Mouse (Mus musculus): ENCODE measurements around the gene Copa. TPM values are rescaled to one million over a fixed set of nuclear protein-coding genes. Genes with fewer than 3 reads are reported as not detected.

Gene Copa
- total and polyA plus RNA-seq, 3 experiments = 50.6 to 320 (median 166) TPM

DNA sequence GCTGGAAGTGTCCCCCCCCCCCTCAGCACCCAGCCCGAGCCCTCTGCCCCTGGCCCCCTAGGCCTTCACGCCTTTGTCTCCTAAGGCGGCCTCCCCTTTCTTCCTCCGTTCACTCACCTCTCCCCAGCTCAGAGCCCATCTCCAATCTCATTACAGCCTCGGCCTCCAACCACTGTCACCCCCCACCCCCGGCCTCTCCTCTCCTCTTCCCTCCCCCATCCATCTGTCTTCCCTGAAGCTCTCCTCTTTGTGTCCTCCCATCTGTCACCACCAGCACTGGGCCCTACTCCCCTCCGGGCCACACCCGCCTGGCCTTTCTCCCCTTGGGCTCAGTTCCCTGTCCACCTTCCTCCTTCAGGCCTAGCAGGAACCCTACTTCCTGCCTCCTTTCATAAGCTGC lies 21.1 kb upstream of the Copa start:
- DNase-seq (ENCODE audit: low spot score) = no peak
- peaks cover 27% of the 10 kb centered on the region for H3K36me3 ChIP-seq (replicated peaks)
- H3K9me3 ChIP-seq (replicated peaks) = no peaks in the 10 kb centered on the region
- peaks cover 23% of the 10 kb centered on the region for H3K27me3 ChIP-seq (ENCODE audit: insufficient read depth, low read length)
- no peak for ATAC-seq (ENCODE audit: extremely low read depth, insufficient number of reproducible peaks, low FRiP score, poor library complexity, severe bottlenecking)
- H3K4me1 ChIP-seq (ENCODE audit: insufficient read depth, low read depth, low read length) = peaks cover 5% of the 10 kb centered on the region
- no peak for TF ChIP-seq TAL1 (conservative IDR thresholded peaks at IDR 0.05; ENCODE audit: low read depth, low read length)
- no peak for TF ChIP-seq GATA2 (IDR thresholded peaks at IDR 0.05; ENCODE audit: borderline replicate concordance, low read depth, low read length)
- no peak for TF ChIP-seq CTCF (IDR thresholded peaks at IDR 0.05; ENCODE audit: low read depth, low read length)
- no peak for TF ChIP-seq POLR2AphosphoS5 (IDR thresholded peaks at IDR 0.05; ENCODE audit: insufficient replicate concordance, low read depth, low read length)
- no peak for TF ChIP-seq GATA1 (IDR thresholded peaks at IDR 0.05; ENCODE audit: borderline replicate concordance, low read length)
- no peak overlapping the region for H3K4me3 ChIP-seq (ENCODE audit: low read depth, low read length)

DNA sequence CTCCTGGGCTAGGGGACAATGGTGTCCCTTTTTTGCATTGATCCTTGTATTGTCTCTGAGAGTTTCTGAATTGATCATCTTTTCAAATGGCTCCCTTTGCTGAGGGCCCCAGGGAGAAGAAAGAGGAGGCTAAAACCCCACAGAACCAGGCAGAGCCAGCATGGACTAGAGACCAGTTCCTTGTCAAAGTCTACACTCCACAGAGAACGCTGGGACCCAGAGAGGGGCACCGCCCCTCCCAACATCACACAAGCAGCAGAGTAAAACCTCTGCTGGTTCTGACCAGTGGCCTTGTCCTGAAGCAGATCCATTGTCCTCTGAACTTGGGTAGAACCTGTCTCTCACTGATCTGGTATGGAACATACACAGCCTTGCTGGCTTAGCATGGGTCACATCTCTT lies 20.2 kb upstream of the Copa start:
- TF ChIP-seq GATA1 (IDR thresholded peaks at IDR 0.05; ENCODE audit: borderline replicate concordance, low read length) = no peak
- TF ChIP-seq TAL1 (conservative IDR thresholded peaks at IDR 0.05; ENCODE audit: low read depth, low read length) = no peak
- TF ChIP-seq CTCF (IDR thresholded peaks at IDR 0.05; ENCODE audit: low read depth, low read length) = no peak
- TF ChIP-seq GATA2 (IDR thresholded peaks at IDR 0.05; ENCODE audit: borderline replicate concordance, low read depth, low read length) = no peak
- no peak for TF ChIP-seq POLR2AphosphoS5 (IDR thresholded peaks at IDR 0.05; ENCODE audit: insufficient replicate concordance, low read depth, low read length)
- Histone ChIP-seq H3K4me3 (ENCODE audit: low read depth, low read length) (no peak overlapping the region), H3K27me3 (ENCODE audit: insufficient read depth, low read length) (peaks cover 19% of the 10 kb centered on the region; the same call in 1 of the 2 replicates), H3K9me3 (replicated peaks) (no peaks in the 10 kb centered on the region), H3K36me3 (replicated peaks) (peaks cover 36% of the 10 kb centered on the region), H3K4me1 (ENCODE audit: insufficient read depth, low read depth, low read length) (peaks cover 5% of the 10 kb centered on the region)
- no peak for ATAC-seq (ENCODE audit: extremely low read depth, insufficient number of reproducible peaks, low FRiP score, poor library complexity, severe bottlenecking)
- DNase-seq (ENCODE audit: low spot score) = no peak

DNA sequence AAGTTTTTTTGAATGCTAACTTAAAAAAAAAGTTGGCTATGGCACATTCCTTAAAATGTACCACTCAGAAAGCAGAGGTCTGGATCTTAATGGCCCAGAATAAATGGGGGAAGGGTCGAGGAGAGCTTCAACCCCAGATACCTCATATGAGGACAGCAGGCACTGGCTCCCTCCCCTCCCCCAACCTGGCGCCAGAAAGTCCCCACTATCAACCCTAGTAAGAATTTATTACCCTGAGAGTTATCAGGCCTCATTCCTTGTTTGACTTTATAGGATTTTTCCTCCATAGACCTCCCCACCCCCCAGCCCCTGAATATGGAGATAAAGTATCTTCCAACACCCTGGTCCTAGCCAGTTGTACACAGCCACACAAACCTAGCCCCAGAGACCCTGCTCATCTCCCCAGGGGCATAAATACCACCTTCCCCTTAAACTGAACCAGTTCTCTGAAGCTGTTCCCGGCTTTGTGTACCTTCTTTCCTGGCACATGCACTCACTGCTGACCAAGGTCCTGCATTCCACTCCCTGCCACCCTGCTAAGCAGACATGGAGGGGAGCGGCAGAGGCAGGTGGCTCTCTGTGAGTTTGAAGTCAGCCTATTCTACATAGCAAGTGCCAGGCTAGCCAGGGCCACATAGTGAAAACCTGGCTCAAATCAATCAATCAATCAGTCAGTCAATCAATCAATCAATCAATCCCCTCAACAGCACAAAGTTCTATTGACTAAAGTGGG lies 18.9 kb upstream of the Copa start:
- Histone ChIP-seq H3K36me3 (replicated peaks) (peaks cover 49% of the 10 kb centered on the region), H3K27me3 (ENCODE audit: insufficient read depth, low read length) (peaks cover 12% of the 10 kb centered on the region; the same call in 1 of the 2 replicates), H3K4me1 (ENCODE audit: insufficient read depth, low read depth, low read length) (peaks cover 5% of the 10 kb centered on the region), H3K4me3 (ENCODE audit: low read depth, low read length) (no peak overlapping the region), H3K9me3 (replicated peaks) (no peaks in the 10 kb centered on the region)
- DNase-seq (ENCODE audit: low spot score) (no peak), ATAC-seq (ENCODE audit: extremely low read depth, insufficient number of reproducible peaks, low FRiP score, poor library complexity, severe bottlenecking) (no peak)
- TF ChIP-seq GATA2 (IDR thresholded peaks at IDR 0.05; ENCODE audit: borderline replicate concordance, low read depth, low read length) (no peak), CTCF (IDR thresholded peaks at IDR 0.05; ENCODE audit: low read depth, low read length) (no peak), POLR2AphosphoS5 (IDR thresholded peaks at IDR 0.05; ENCODE audit: insufficient replicate concordance, low read depth, low read length) (no peak), TAL1 (conservative IDR thresholded peaks at IDR 0.05; ENCODE audit: low read depth, low read length) (no peak), GATA1 (IDR thresholded peaks at IDR 0.05; ENCODE audit: borderline replicate concordance, low read length) (no peak)

DNA sequence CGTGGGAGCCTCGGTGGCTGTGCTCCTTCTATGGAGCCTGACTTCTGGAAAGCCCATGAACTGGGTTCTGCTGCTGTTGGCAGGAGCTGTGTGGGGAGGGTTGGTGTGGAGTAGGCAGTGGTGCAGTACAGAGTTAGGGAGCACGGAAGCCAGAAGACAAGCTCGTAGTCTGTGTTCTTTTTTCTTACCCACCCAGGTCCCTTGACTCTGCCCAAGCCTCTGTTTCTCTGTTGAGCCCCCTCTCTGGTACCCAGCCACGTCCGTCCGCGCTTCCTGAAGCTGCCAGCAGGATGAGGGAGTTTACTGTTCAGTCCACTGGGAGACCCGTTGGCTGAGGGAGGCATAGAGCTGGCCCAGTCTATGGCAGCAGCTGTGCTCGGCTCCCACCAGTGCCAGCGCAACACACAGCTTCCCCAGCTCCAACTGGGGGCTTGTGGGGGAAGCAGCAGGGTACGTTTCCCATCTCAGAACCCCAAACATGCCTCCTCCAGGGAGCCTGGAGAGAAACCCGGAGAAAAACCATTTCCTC lies 17.7 kb upstream of the Copa start:
- no peak for DNase-seq (ENCODE audit: low spot score)
- peaks cover 8% of the 10 kb centered on the region; the same call in 1 of the 2 replicates for H3K27me3 ChIP-seq (ENCODE audit: insufficient read depth, low read length)
- no peak for ATAC-seq (ENCODE audit: extremely low read depth, insufficient number of reproducible peaks, low FRiP score, poor library complexity, severe bottlenecking)
- peaks cover 61% of the 10 kb centered on the region for H3K36me3 ChIP-seq (replicated peaks)
- no peaks in the 10 kb centered on the region for H3K9me3 ChIP-seq (replicated peaks)
- TF ChIP-seq POLR2AphosphoS5 (IDR thresholded peaks at IDR 0.05; ENCODE audit: insufficient replicate concordance, low read depth, low read length) (no peak), GATA1 (IDR thresholded peaks at IDR 0.05; ENCODE audit: borderline replicate concordance, low read length) (no peak), GATA2 (IDR thresholded peaks at IDR 0.05; ENCODE audit: borderline replicate concordance, low read depth, low read length) (no peak)
- no peak overlapping the region for H3K4me3 ChIP-seq (ENCODE audit: low read depth, low read length)
- H3K4me1 ChIP-seq (ENCODE audit: insufficient read depth, low read depth, low read length) = peaks cover 5% of the 10 kb centered on the region

DNA sequence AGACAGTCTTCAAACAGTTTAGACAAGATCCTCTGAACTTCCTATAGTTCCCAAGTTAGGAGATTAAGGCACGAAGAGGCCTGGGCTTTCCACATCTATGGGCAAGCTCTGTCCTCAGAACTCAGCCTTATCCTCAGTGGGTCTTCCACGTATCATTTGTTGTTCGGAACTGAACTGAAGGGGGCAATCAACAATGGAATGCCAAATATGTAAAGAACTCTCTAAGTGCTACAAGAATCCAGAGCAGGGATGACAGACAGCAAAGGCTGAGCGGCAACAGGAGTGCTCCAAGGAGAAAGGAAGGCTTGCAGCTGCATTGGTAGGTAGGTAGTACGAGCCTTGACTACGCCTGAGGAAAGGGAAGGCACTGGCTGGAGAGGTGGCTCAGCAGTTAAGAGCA lies 12.1 kb upstream of the Copa start:
- Histone ChIP-seq H3K4me3 (ENCODE audit: low read depth, low read length) (no peak overlapping the region), H3K9me3 (replicated peaks) (no peaks in the 10 kb centered on the region), H3K4me1 (ENCODE audit: insufficient read depth, low read depth, low read length) (no peaks in the 10 kb centered on the region), H3K27me3 (ENCODE audit: insufficient read depth, low read length) (no peaks in the 10 kb centered on the region), H3K36me3 (replicated peaks) (peaks cover 100% of the 10 kb centered on the region)
- ATAC-seq (ENCODE audit: extremely low read depth, insufficient number of reproducible peaks, low FRiP score, poor library complexity, severe bottlenecking) (no peak), DNase-seq (ENCODE audit: low spot score) (no peak)
- no peak for TF ChIP-seq POLR2AphosphoS5 (IDR thresholded peaks at IDR 0.05; ENCODE audit: insufficient replicate concordance, low read depth, low read length)
- TF ChIP-seq TAL1 (conservative IDR thresholded peaks at IDR 0.05; ENCODE audit: low read depth, low read length) = no peak
- TF ChIP-seq CTCF (IDR thresholded peaks at IDR 0.05; ENCODE audit: low read depth, low read length) = no peak
- TF ChIP-seq GATA1 (IDR thresholded peaks at IDR 0.05; ENCODE audit: borderline replicate concordance, low read length) = no peak
- TF ChIP-seq GATA2 (IDR thresholded peaks at IDR 0.05; ENCODE audit: borderline replicate concordance, low read depth, low read length) = no peak

DNA sequence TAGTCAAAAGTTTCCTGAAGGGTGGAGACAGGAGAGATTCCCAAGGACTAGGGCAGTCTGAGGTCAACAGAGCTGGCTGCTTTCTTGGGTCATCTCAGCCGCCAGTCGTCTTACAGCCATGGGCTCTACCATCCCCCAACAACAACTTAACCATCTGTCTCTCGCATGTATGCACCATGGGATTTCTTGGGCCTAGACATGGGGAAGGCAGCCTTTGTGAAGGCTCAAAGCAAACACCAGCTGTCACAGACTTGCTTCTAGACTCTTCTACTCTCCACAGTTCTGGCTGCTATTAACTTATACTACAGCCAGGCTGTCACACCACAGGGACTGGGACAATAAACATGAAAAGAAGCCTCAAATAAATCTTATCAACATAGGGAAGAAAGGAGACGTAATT lies 10.8 kb upstream of the Copa start:
- TF ChIP-seq CTCF (IDR thresholded peaks at IDR 0.05; ENCODE audit: low read depth, low read length) = no peak
- no peak for TF ChIP-seq POLR2AphosphoS5 (IDR thresholded peaks at IDR 0.05; ENCODE audit: insufficient replicate concordance, low read depth, low read length)
- TF ChIP-seq TAL1 (conservative IDR thresholded peaks at IDR 0.05; ENCODE audit: low read depth, low read length) = no peak
- DNase-seq (ENCODE audit: low spot score) = no peak
- no peaks in the 10 kb centered on the region for H3K9me3 ChIP-seq (replicated peaks)
- peaks cover 100% of the 10 kb centered on the region for H3K36me3 ChIP-seq (replicated peaks)
- H3K4me3 ChIP-seq (ENCODE audit: low read depth, low read length) = no peak overlapping the region
- no peaks in the 10 kb centered on the region for H3K27me3 ChIP-seq (ENCODE audit: insufficient read depth, low read length)
- H3K4me1 ChIP-seq (ENCODE audit: insufficient read depth, low read depth, low read length) = no peaks in the 10 kb centered on the region
- no peak for ATAC-seq (ENCODE audit: extremely low read depth, insufficient number of reproducible peaks, low FRiP score, poor library complexity, severe bottlenecking)

All from G1E (cell line).